Mouse (Mus musculus): Measurements from ENCODE around the gene Eif3d. TPM values are rescaled to one million over a fixed set of nuclear protein-coding genes. Genes with fewer than 3 reads are reported as not detected.

Gene Eif3d
- polyA plus RNA-seq, 1 experiment from 2014 or later = 239 TPM

DNA sequence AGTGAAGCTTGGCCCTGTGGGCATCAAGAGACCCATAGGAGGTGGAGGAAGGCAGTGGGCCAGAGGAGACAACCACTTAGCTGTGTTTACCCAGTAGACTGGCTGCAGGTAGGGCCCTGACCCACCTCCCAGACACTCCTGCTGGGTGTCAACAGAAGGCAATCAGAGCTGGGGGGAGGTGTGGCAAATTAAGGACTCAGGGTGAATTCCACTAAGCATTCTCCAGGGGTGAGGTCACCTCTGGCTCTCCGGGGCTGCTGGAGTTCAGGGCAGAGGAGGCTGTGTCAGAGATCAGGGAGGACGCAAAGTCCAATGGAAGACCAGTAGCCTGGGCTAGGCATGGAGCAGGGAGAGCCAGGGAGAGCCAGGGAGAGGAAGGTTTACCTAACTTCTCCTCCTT lies 59.5 kb downstream of the Eif3d start:
- Histone ChIP-seq H3K27ac (ENCODE audit: low read depth) (peak overlapping the region; percentile 78), H3K4me1 (ENCODE audit: insufficient read depth) (peaks cover 15% of the 10 kb centered on the region), H3K27me3 (ENCODE audit: insufficient read depth, low read length) (no peaks in the 10 kb centered on the region), H3K9ac (no peak overlapping the region), H3K4me2 (no peak overlapping the region), H3K36me3 (ENCODE audit: insufficient read depth) (peaks cover 25% of the 10 kb centered on the region), H3K9me3 (ENCODE audit: low read depth, low read length) (no peaks in the 10 kb centered on the region), H3K4me3 (ENCODE audit: low read depth, low read length) (no peak overlapping the region)
- 10% methylated on average over 2 of the region's 2 CpGs for WGBS
- TF ChIP-seq CTCF (IDR thresholded peaks at IDR 0.05; ENCODE audit: low read depth) = no peak
- peak; percentile 70 for DNase-seq
- peak; percentile 61; the same call in 1 of the 2 replicates for ATAC-seq (ENCODE audit: insufficient read depth)

Other genes with a start within 250 kb of the Eif3d start
- gene Apol9b, start 241.8 kb downstream of the Eif3d start, polyA plus RNA-seq (2014; fragmentation: Nextera tagmentation; extraction: Ambion mirVana) = not detected in 2 replicates
- gene Apol8, start 213.8 kb downstream of the Eif3d start, polyA plus RNA-seq (2014; fragmentation: Nextera tagmentation; extraction: Ambion mirVana) = not detected in 2 replicates
- gene Myh9, start 128.6 kb downstream of the Eif3d start, polyA plus RNA-seq (2014; fragmentation: Nextera tagmentation; extraction: Ambion mirVana) = 86.6 and 87.5 TPM in 2 replicates
- gene Txn2, start 41.8 kb downstream of the Eif3d start, polyA plus RNA-seq (2014; fragmentation: Nextera tagmentation; extraction: Ambion mirVana) = 209 and 227 TPM in 2 replicates
- 5.4 and 5.7 TPM in 2 replicates for gene Foxred2, start 14.1 kb downstream of the Eif3d start, polyA plus RNA-seq (2014; fragmentation: Nextera tagmentation; extraction: Ambion mirVana)
- not detected in 2 replicates for gene Cacng2, start 149.2 kb upstream of the Eif3d start, polyA plus RNA-seq (2014; fragmentation: Nextera tagmentation; extraction: Ambion mirVana)
- 95.0 and 99.3 TPM in 2 replicates for gene Ift27, start 203.3 kb upstream of the Eif3d start, polyA plus RNA-seq (2014; fragmentation: Nextera tagmentation; extraction: Ambion mirVana)
- 0.20 TPM in 1 of 2 replicates, not detected in the other for gene Pvalb, start 235.6 kb upstream of the Eif3d start, polyA plus RNA-seq (2014; fragmentation: Nextera tagmentation; extraction: Ambion mirVana)

All from lung, embryonic 14.5 days (tissue).